Mouse (Mus musculus) brain, embryonic 18.5 days (tissue): ENCODE results near the gene Hpn.

Experiments used
- DNase-seq: peaks from one replicate; pipeline ENCODE4 v3.0.0-alpha.2; 2012; ENCODE audit warnings: low read depth, low spot score

Gene Hpn

DNA sequence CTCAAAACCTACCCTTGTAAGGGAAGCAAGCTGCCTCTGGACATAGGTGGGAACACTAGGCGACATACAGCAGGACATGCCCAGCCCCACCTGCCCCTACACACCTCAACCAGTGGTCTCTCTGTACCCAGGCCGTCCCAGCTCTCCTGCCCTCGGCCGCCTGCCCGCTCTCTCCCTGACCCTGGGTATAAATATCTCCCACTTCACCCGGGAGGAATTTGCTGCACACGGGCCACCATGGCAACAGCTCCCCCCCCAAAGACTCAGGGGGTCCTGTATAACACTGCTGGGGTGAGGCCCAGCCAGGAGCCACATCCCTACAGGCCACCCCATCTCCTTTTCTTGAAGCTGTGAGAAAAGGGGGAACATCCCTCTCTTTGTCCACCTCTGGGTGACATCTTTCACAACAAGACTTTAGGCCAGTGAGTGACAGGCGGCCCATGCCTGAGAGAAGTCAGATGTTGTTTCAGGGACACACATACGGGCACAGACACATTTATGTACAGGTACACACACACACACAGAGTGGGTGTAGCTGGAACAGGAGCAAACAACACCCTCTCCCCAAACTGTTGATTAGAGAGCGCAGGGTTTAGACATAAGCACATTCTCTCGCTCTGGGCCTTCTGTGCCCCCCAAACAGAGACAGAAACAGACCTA, 60.3 kb downstream of the Hpn start:
- DNase-seq, result no peak

DNA sequence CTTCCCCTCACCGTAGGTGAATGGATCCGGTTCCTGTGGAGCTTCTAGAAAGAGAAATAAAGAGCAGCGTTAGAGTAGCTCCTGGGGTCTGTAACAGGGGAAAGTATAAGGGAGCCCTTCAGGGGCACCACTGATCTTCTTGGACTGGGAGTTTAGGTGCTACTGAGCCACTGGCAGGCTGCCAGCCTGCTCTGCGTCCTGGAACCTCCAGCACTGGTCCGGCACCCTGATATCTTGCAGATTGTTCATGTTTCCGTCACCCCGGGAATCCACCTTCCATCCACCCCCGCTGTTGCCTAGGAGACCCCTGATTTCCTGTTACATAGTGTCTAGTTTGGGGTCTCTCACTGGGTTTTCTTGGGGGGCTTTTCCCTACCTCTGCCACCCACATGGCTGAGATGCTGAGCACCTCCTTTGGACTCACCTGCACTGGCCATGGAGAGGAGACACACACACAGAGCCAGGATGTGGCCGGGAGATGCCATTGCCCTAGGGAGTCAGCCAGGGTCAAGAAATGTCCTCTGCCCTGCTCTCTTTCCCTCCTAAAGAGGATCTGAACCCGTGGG, 61.1 kb downstream of the Hpn start:
- no peak for DNase-seq

GRCm38 (mm10) chr7:31052636-31053434, 62.3 kb downstream of the Hpn start:
- DNase-seq, result no peak

GRCm38 (mm10) chr7:31052251-31052635, 62.8 kb downstream of the Hpn start:
- DNase-seq, result no peak

DNA sequence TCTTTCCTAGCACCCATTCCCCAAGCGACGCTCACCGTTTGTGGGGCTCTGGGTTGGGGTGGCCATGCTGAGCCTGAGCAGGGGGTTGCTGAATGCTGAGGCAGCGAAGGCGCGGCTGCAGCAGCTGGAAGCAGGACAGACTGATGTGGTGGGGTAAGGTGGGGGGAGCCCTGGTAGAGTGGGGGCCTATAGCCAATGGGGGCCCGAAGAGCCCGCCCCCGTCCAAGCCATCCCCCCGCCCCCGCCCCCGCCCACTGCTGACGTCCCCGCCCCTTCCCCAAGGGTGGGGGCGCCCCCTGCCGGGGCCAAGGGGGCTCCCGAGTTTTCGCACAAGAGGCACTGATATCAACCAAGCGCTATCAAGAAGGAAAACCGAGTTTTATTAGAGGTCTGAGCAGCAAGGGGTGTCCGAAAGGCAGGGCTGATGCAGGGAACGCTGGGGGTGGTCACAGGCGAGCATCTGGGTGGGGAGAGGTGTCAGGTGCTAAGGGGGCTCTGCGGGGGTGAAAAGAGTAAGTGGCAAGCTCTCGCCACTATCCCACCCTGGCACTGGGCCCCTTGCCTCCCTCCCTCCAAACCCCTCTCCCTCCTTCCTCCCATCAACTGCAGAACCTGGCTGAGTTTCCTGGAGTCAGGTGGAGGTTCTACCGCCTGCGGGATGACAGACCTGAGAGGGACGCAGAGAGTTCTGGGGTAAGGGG, 63.6 kb downstream of the Hpn start, which contains the start of gene Fxyd7:
Fxyd7 (minus strand) TSS at position 147 of the 701 bp plus-strand sequence.
- no peak for DNase-seq

- DNase-seq, result no peak
These were observed 64.2 kb downstream of the Hpn start for GRCm38 (mm10) chr7:31050921-31051320.

DNA sequence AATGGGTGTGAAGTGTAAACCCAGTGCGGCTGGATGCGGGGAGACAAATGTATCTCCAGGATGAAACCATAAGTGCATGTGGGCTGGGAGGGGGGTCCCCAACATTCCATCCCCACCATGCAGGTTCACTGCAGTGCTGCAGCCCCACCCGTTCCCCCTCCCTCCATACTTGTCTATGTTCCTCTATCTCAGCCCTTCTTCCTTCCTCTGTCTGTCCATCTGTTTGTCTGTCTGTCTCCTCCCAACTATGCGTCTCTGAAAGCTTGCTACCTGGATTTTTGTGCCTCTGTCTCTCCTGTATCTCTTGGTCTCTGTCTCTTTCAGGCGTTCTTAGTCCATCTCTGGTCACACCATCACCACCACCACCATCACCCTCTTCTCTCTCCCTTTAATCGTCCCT, 64.6 kb downstream of the Hpn start:
- no peak for DNase-seq

DNA sequence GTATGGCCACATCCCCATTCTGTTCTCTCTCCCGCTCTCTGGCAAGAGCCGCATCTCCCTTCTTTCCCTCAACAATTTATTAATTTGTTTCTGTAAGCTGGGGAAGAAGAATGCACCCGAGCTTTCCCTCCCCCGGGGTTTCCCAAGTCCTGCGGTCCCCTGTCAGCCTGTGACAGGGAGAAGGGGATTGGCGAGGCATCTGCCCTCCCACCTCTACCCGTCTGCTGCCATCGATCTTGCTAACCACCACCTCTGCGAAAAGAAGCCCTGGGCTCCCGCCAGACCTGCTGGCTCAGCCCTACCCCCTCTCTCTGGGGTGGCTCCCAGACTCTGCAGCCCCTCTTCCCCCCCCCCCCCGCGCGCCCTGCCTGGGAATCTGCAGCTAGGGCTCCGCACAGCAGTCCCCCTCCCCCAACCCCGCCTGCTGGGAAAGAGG, 65.2 kb downstream of the Hpn start:
- no peak for DNase-seq

- DNase-seq, result no peak
These were observed 65.8 kb downstream of the Hpn start for GRCm38 (mm10) chr7:31049135-31049845.
